Mouse (Mus musculus): ENCODE results near the gene Tmem132d. TPM values are rescaled to one million over a fixed set of nuclear protein-coding genes. Genes with fewer than 3 reads are reported as not detected.
"Not testable (repeated sequence)": the region's sequence is repeated elsewhere in the genome, so short reads cannot be mapped to it uniquely, and the experiment has no call there.

The Tmem132d gene
- polyA plus RNA-seq, 1 experiment = 5.3 TPM

- Histone ChIP-seq H3K4me3 (replicated peaks; ENCODE audit: extremely low read depth, low read depth, low read length) (no peak overlapping the region), H3K4me1 (ENCODE audit: control insufficient read depth, insufficient read depth, low read length) (no peaks in the 10 kb centered on the region)
- no peak for DNase-seq
- no peak for TF ChIP-seq POLR2A (IDR thresholded peaks at IDR 0.05; ENCODE audit: borderline replicate concordance, extremely low read depth, low read depth, low read length)
- 26% methylated on average over 20 of the region's 20 CpGs for WGBS
These were observed 681.5 kb downstream of the Tmem132d start for GRCm38 (mm10) chr5:127751262-127751975.

GRCm38 (mm10) chr5:127749540-127749939, 683.3 kb downstream of the Tmem132d start:
- not testable (repeated sequence) for DNase-seq; H3K4me3 ChIP-seq (replicated peaks; ENCODE audit: extremely low read depth, low read depth, low read length); H3K4me1 ChIP-seq (ENCODE audit: control insufficient read depth, insufficient read depth, low read length)
- 83% methylated on average over 3 of the region's 3 CpGs for WGBS

- 88% methylated on average over 16 of the region's 16 CpGs for WGBS
- no peak overlapping the region for H3K4me3 ChIP-seq (replicated peaks; ENCODE audit: extremely low read depth, low read depth, low read length)
- no peak for DNase-seq
- H3K4me1 ChIP-seq (ENCODE audit: control insufficient read depth, insufficient read depth, low read length) = no peaks in the 10 kb centered on the region
- TF ChIP-seq CTCF (IDR thresholded peaks at IDR 0.05; ENCODE audit: insufficient read depth, low read length) (no peak), POLR2A (IDR thresholded peaks at IDR 0.05; ENCODE audit: borderline replicate concordance, extremely low read depth, low read depth, low read length) (no peak)
These were observed 691.5 kb downstream of the Tmem132d start for GRCm38 (mm10) chr5:127741331-127741730.

Other genes with a start within 250 kb of the Tmem132d start
- 0.25 and 1.3 TPM in 2 replicates for gene Fzd10, start 167.8 kb upstream of the Tmem132d start, polyA plus RNA-seq (2012; rRNA removed)